Mouse (Mus musculus) embryonic facial prominence, embryonic 10.5 days (tissue): Measurements from ENCODE around the gene Rnf157. TPM values are rescaled to one million over a fixed set of nuclear protein-coding genes. Genes with fewer than 3 reads are reported as not detected.

Experiments used
- DNase-seq: peaks from one replicate; pipeline ENCODE4 v3.0.0-alpha.2; 2017; ENCODE audit warnings: low spot score
- H3K27ac ChIP-seq: fragments of 300-500 bp; sonication (generic); replicated peaks from 2 replicates; pipeline ENCODE4 v1.5.1; 2016; ENCODE audit warnings: mild to moderate bottlenecking
- H3K27me3 ChIP-seq: fragments of 300-500 bp; sonication (generic); replicated peaks from 2 replicates; pipeline ENCODE4 v1.6.1; 2016; ENCODE audit warnings: low read depth, mild to moderate bottlenecking; ENCODE audit not compliant: poor library complexity, severe bottlenecking
- H3K36me3 ChIP-seq: fragments of 300-500 bp; sonication (generic); replicated peaks from 2 replicates; pipeline ENCODE4 v1.6.1; 2016; ENCODE audit warnings: mild to moderate bottlenecking, moderate library complexity
- H3K4me1 ChIP-seq: fragments of 300-500 bp; sonication (generic); 2 replicates; pipeline ENCODE4 v1.6.1; 2016
- H3K4me3 ChIP-seq: fragments of 300-500 bp; sonication (generic); 2 replicates; pipeline ENCODE4 v1.5.1; 2016; ENCODE audit warnings: mild to moderate bottlenecking, moderate library complexity
- H3K9me3 ChIP-seq: fragments of 300-500 bp; sonication (generic); 2 replicates; pipeline ENCODE4 v1.6.1; 2016; ENCODE audit warnings: mild to moderate bottlenecking
- WGBS: fragments of 180-500 bp; shearing (Covaris S2); methylation state at CpG from one replicate; pipeline ENCODE4 v1.1.7; 2016; 5-methylcytosine and 5-hydroxymethylcytosine counted together
- polyA plus RNA-seq: library from polyadenylated mRNA; unstranded; fragments of >200 nt; fragmentation: Nextera tagmentation; extraction: Ambion mirVana; gene quantifications from 2 replicates; pipeline ENCODE4 v1.2.1, GENCODE M21; 2016

Gene Rnf157
- polyA plus RNA-seq, 1 experiment from 2014 or later: 12.7 TPM

DNA sequence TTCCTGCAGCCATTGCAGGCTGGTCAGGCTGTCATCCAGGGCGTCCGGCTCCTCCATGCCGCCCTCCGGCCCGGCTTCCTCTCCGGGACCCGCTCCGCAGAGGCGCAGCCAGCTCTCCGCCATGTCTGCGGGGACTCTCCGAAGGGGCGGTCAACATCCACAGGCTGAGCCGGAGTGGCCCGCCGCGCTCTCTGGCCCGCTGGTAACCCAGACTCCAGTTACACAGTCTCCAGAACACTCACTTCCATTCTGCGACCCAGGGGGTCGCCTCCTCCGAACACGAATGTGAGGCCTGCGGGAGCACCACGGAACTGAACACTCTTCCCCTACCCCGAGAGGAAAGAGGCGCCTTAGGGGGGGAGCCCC is 78.4 kb downstream of the Rnf157 start:
- peaks cover 84% of the 10 kb centered on the region for H3K4me1 ChIP-seq
- 0 out of 2 replicates have a peak overlapping the region, but pooled peaks have one; percentile 25 for H3K27ac ChIP-seq
- no peaks in the 10 kb centered on the region for H3K9me3 ChIP-seq
- peak; percentile 38 for DNase-seq
- H3K4me3 ChIP-seq: peak overlapping the region; percentile 69
- H3K27me3 ChIP-seq: peaks cover 76% of the 10 kb centered on the region
- 6% methylated on average over 26 of the region's 26 CpGs for WGBS
- peaks cover 2% of the 10 kb centered on the region; the same call in 1 of the 2 replicates for H3K36me3 ChIP-seq

DNA sequence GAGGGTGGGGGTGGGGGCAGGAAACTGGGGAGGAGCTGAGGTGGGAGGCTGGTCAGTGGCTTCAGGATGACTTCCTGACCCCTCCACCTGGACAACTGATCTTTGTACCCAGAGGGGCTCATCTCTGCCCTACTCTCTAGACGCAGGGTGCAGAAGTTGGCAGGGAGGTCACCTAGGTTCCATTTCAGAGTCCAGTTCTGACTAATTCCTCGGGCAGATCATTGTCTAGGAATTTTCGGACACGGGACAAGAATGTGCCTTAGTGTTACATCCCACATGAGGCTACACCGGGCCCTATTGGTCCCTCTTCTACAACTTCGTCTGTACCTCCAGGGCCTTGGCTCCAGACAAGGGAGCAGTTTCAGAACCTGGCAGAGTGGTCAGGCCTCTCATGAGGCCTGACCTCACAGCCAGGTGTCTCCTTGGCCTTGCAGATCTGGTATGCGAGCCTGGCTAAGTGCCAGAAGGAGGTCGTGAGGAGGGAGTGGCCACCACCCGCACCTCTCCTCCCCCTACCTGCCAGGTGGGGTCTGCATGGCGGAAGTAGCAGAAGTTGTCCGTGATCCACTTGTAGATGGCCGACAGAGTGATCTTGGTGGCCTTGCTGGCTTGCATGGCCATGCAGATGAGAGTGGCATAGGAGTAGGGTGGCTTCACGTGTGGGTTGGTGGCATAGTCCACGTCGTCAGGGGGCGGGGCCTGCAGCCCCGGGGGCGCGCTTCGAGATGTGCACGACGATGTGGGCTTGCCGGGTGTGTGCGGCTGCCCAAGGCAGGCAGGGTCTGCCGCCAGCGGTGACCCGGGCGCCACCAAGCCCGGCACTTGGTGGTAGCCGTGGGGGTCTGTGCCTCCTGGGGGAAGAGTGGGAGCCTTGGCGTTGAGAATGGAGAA is 79.1 kb downstream of the Rnf157 start:
- peaks cover 91% of the 10 kb centered on the region for H3K4me1 ChIP-seq
- H3K36me3 ChIP-seq: no peaks in the 10 kb centered on the region; the same call in 1 of the 2 replicates
- H3K4me3 ChIP-seq: peak overlapping the region; percentile 69
- peaks cover 76% of the 10 kb centered on the region for H3K27me3 ChIP-seq
- H3K27ac ChIP-seq: 0 out of 2 replicates have a peak overlapping the region, but pooled peaks have one; percentile 25
- no peaks in the 10 kb centered on the region for H3K9me3 ChIP-seq
- 23% methylated on average over 31 of the region's 31 CpGs for WGBS
- peak; percentile 30 for DNase-seq

DNA sequence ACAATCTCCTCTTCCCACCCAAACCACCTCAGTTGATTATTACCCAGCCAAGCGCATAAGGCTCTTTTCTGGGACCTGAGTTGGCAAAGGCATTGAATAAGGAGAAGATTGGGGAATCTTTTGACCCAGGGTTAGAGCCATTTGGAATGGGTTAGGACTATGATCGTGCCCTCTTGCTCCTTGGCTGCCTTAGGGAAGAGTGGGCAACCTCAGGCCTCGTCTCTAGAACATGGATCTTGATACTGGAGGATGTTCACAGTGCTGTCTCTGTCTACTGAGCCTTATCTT is 79.9 kb downstream of the Rnf157 start:
- 86% methylated on average over 3 of the region's 3 CpGs for WGBS
- Histone ChIP-seq H3K4me3 (no peak overlapping the region), H3K27me3 (peaks cover 71% of the 10 kb centered on the region), H3K36me3 (no peaks in the 10 kb centered on the region), H3K9me3 (no peaks in the 10 kb centered on the region), H3K4me1 (peaks cover 92% of the 10 kb centered on the region), H3K27ac (no peak overlapping the region; the same call in 1 of the 2 replicates)
- DNase-seq: no peak

DNA sequence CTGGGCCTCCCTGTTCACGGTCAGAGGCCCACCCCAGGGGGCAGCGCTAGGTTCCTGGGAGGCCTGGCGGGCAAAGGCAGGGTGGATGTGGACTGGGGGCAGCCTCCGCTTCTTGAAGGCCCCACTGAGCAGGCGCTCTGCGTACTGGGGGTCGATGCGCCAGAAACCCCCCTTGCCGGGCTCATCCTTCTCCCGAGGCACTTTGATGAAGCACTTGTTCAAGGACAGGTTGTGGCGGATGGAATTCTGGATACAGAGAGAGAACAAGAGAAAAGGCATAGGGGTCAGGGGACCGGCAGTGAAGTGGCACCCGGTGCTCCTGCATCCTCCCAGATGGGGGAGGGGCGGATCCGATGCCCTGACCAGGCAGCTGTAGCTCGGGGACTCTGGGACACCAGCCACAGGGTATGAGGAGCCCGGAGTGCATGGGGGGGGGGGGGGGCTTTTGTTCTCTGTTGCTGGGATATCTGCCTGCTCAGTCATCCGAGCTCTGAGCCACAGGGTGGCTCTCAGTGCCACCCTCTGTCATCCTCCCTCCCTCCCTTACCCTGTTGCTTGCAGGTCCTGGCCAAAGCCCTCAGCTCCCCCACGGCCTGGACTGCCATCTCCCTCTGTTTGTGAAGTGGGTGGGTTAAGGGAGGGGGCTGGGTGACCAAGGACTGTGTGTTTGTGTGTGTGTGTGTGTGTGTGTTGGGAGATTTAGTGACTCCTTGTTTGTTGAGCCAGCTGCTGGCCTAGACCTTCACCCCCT is 80.4 kb downstream of the Rnf157 start:
- 35% methylated on average over 19 of the region's 19 CpGs for whole genome bisulfite sequencing

DNA sequence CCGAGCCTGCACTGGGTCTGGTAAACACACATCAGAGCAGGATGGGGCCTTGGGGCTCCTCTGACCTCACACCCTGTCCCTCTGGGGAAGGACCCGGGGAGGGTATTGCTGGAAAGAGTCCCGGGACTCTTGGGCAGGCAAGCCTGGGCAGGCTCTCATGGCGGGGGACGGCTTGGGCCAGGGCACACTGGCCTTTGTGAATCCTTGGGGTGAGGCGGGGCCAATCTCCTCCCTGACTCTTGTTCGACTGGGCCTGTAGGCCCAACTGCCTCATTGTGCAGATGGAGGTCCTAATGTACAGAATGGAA is 82.7 kb downstream of the Rnf157 start:
- WGBS: 53% methylated on average over 7 of the region's 7 CpGs
- Histone ChIP-seq H3K4me1 (peaks cover 82% of the 10 kb centered on the region), H3K27ac (peak overlapping the region; percentile 78), H3K36me3 (no peaks in the 10 kb centered on the region), H3K4me3 (no peak overlapping the region), H3K27me3 (peaks cover 47% of the 10 kb centered on the region), H3K9me3 (no peaks in the 10 kb centered on the region)
- no peak for DNase-seq

More for the DNA sequence above, 80.4 kb downstream of the Rnf157 start:
- H3K9me3 ChIP-seq: no peaks in the 10 kb centered on the region
- peak overlapping the region; percentile 25; the same call in 1 of the 2 replicates for H3K4me3 ChIP-seq
- DNase-seq: peak; percentile 47
- peak overlapping the region; percentile 79 for H3K27ac ChIP-seq
- H3K4me1 ChIP-seq: peaks cover 90% of the 10 kb centered on the region
- H3K27me3 ChIP-seq: peaks cover 65% of the 10 kb centered on the region
- H3K36me3 ChIP-seq: no peaks in the 10 kb centered on the region

DNA sequence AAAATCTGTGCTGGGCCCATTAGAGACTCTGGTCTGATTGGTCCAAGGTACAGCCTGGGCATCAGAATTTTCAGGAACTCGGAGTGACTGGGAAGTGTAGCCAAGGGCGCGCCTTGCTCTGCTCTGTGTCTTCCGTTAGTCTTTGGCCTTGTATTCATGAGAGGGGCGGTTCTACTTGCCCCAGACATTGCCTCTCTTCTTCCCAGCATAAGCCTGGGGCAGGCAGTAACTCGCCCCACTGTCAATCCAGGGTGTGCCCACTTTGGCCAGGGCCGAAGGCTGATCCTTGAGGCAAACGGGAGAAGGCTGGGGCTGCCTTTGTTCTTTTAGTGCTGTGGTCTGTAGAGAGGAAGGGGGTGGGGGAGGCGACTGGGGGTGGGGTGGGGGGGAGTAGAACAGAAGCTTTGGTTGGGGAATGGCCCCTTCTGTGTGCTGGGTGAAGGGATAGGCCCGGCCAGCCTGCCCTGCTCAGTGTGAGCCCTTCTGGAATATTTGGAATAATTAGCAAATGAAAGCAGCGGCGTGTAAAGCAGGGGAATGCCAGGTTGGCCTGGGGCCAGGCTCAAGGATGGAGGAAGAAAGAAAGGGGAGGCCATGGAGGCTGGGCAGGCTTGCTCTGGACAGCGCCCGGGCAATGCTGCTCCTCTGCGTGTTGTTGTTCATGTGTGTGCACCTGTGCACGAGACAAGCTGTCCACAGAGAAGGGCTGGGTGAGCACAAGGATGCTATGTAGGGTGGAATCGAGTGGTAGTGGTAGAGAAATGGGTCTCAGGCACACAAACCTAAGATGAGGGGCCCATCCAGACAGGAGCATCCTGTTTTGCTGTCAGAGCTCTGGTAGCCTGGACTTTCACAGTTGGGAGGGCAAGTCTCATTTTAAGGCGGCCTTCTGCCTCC is 83.3 kb downstream of the Rnf157 start:
- 45% methylated on average over 18 of the region's 18 CpGs for WGBS
- H3K9me3 ChIP-seq: no peaks in the 10 kb centered on the region
- DNase-seq: no peak

DNA sequence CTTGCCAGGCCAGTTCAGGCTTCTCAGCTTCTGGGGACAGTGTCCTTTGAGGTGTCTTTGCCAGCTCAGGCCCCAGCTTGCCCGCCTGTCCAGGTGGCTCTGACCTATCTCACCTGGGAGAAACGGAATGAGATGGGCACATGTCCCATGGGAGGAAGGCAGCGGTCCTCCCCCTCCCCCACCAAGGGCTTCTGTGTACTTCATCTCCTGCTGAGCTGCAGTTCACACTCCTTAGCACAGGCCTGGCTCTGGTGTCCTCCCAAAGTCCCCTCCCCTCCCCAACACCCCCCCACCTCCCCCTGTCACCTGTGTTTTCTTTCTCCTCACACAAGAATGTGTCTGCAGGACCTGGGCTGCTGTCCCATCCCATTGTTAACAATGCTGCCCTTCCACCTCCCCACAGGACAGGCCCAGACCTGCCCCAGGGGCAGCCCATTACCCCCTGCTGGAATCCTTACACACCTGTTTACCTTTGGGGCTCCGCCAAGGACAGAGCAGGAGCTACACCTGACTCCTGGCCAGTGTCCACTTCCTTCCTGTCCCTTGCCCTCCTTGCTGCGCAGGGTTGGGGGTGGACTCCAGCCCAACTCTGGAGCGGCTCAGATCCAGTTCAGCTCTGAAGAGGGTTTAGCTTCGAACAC is 85.7 kb downstream of the Rnf157 start:
- H3K36me3 ChIP-seq: no peaks in the 10 kb centered on the region
- WGBS: 61% methylated on average over 7 of the region's 7 CpGs
- H3K27me3 ChIP-seq: peaks cover 16% of the 10 kb centered on the region
- H3K9me3 ChIP-seq: no peaks in the 10 kb centered on the region
- peak overlapping the region; percentile 70 for H3K27ac ChIP-seq
- peaks cover 51% of the 10 kb centered on the region for H3K4me1 ChIP-seq
- peak; percentile 41 for DNase-seq
- H3K4me3 ChIP-seq: no peak overlapping the region

More for the DNA sequence above, 83.3 kb downstream of the Rnf157 start:
- H3K27me3 ChIP-seq: peaks cover 41% of the 10 kb centered on the region
- peaks cover 76% of the 10 kb centered on the region for H3K4me1 ChIP-seq
- no peaks in the 10 kb centered on the region for H3K36me3 ChIP-seq
- peak overlapping the region; percentile 78 for H3K27ac ChIP-seq
- no peak overlapping the region for H3K4me3 ChIP-seq

DNA sequence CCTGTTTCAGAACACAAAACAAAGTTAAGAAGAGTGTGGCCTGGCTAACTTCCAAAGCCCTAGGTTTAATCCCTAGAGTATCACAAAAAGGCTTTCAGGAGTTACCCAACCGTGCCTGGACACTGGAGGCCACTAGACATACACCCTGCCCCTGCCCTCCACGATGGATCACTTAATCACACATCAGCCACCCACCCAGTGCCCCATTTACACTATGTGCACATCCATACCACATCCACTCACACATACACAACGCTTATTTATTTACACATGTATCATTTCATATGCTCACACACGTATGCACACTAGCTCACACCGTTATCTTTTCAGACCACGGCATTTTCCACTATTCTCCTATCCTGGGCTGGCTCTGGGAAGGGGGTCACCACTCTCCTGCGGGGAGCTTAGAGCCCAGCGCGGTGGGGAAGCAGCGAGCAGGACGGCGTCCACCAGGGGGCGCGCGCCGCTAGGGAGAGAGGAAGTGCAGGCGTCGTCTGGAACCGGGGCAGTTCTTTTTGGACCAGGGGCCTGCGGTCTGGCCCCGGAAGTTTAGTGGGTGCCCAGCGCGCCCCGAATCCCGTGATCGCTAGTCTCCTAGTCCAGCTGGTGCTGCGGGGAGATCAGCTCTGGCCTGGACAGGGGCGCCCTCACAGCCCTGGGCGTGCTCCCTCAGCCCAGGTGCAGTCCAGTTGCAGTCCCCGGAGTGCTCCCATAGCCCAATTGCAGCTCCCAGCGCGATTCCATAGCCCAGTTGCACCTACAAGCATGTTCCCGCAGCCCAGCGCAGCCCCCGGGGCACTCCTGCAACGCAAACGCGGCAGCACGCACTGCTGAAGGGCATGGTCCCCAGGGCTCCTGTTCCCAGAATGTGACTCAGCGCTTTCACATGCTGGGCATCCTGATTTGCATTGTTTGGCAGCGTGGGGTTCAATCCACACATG is 93.8 kb downstream of the Rnf157 start:
- WGBS: 2% methylated on average over 41 of the region's 41 CpGs
- H3K27ac ChIP-seq: peak overlapping the region; percentile 83

DNA sequence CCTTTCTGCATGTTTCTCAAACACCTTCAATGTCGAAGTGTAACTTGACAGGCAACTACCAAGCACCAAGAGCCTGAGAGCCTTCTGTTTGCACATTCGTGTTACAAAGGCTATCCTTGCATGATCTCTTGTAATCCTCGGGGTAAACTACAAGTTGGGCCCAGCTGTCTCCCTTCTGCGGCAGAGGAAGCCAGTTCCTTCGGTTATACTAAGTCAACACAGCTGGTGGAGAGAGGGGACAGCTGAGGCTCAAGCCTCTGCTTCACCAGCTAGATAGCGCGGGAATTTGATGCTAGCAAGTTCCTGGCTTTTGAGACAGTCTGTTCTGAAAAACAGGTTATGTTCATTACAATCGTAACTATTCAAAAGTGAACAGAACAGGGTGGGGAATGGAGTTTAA is 100.5 kb downstream of the Rnf157 start:
- Histone ChIP-seq H3K27ac (no peak overlapping the region), H3K36me3 (no peaks in the 10 kb centered on the region), H3K9me3 (no peaks in the 10 kb centered on the region), H3K4me1 (peaks cover 10% of the 10 kb centered on the region; the same call in 1 of the 2 replicates), H3K27me3 (peaks cover 23% of the 10 kb centered on the region; the same call in 1 of the 2 replicates), H3K4me3 (no peak overlapping the region)
- DNase-seq: no peak
- 59% methylated on average over 8 of the region's 8 CpGs for WGBS

More for the DNA sequence above, 93.8 kb downstream of the Rnf157 start:
- H3K4me1 ChIP-seq: peaks cover 14% of the 10 kb centered on the region
- no peaks in the 10 kb centered on the region for H3K9me3 ChIP-seq
- H3K27me3 ChIP-seq: peaks cover 44% of the 10 kb centered on the region
- no peaks in the 10 kb centered on the region for H3K36me3 ChIP-seq
- peak overlapping the region; percentile 61 for H3K4me3 ChIP-seq
- DNase-seq: peak; percentile 91

DNA sequence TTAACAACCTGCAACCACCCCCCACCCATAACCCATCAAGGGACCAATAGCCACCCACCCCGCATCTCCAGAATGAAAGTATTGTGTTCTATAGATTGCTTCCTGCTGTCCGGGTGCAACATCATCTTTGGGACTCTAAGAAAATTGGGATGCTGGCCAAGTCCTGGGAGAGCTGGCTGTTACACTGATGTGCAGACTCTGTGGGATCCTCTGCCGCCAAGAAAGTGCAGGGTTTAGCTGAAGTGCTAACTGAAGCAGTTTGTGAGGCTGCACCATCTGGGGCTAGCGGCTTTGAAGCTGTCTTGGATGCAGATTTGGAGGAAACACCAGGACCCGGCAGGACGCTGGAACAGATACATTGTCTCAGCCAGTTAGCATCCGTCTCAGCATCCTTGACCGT is 101.7 kb downstream of the Rnf157 start:
- WGBS: 68% methylated on average over 8 of the region's 8 CpGs
- Histone ChIP-seq H3K4me3 (no peak overlapping the region), H3K27me3 (0 out of 2 replicates have a peak, but pooled peaks cover 15% of the 10 kb centered on the region)

DNA sequence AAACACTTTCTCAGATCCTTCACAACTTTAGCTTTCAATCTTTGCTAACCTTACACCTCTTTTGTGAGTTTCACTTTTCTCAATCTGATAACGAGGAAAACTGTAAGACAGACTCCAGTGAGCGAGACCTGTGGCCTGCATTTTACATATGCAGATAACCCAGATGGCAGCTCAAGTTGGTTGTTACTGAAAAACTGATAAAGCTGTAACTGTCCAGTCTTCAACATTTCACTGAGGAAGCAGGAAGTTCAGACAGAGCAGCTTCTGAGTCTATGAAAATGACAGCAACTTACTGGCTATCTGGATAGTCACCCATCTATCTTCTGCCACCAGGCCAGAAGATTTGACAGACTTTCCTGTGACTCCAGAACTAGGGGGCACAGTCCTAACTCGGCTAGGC is 103.2 kb downstream of the Rnf157 start:
- peaks cover 19% of the 10 kb centered on the region for H3K4me1 ChIP-seq
- no peak overlapping the region for H3K4me3 ChIP-seq
- H3K27ac ChIP-seq: no peak overlapping the region
- no peak for DNase-seq
- H3K27me3 ChIP-seq: 0 out of 2 replicates have a peak, but pooled peaks cover 12% of the 10 kb centered on the region
- no peaks in the 10 kb centered on the region for H3K9me3 ChIP-seq
- peaks cover 8% of the 10 kb centered on the region for H3K36me3 ChIP-seq
- WGBS: 77% methylated on average over 3 of the region's 3 CpGs

More for the DNA sequence above, 101.7 kb downstream of the Rnf157 start:
- Histone ChIP-seq H3K27ac (no peak overlapping the region), H3K9me3 (no peaks in the 10 kb centered on the region), H3K36me3 (no peaks in the 10 kb centered on the region), H3K4me1 (peaks cover 18% of the 10 kb centered on the region)
- DNase-seq: no peak
